Mouse (Mus musculus): Measurements from ENCODE around the gene Tpd52l1.

Tpd52l1 gene

GRCm38 (mm10) chr10:31346401-31346800, 99.4 kb downstream of the Tpd52l1 start:
- DNase-seq (ENCODE audit: low read depth): no peak

- no peak for DNase-seq (ENCODE audit: low read depth)
These were observed 109.3 kb downstream of the Tpd52l1 start for GRCm38 (mm10) chr10:31336432-31336831.

- no peak for DNase-seq (ENCODE audit: low read depth)
These were observed 114.5 kb downstream of the Tpd52l1 start for GRCm38 (mm10) chr10:31331225-31331775.

- no peak for DNase-seq (ENCODE audit: low read depth)
These were observed 115.3 kb downstream of the Tpd52l1 start for GRCm38 (mm10) chr10:31330286-31330962.

- DNase-seq (ENCODE audit: low read depth): no peak
These were observed 116.3 kb downstream of the Tpd52l1 start for GRCm38 (mm10) chr10:31329436-31329835.

GRCm38 (mm10) chr10:31318491-31318890, 127.3 kb downstream of the Tpd52l1 start:
- DNase-seq (ENCODE audit: low read depth): no peak

- peak; percentile 91 for DNase-seq (ENCODE audit: low read depth)
These were observed 132.6 kb downstream of the Tpd52l1 start, which contains the start of gene Hddc2 for GRCm38 (mm10) chr10:31312865-31313848. Hddc2 (plus strand) TSS chr10:31313383.

- DNase-seq (ENCODE audit: low read depth): no peak
These were observed 138.6 kb downstream of the Tpd52l1 start for GRCm38 (mm10) chr10:31307024-31307598.

GRCm38 (mm10) chr10:31303446-31303845, 142.3 kb downstream of the Tpd52l1 start:
- DNase-seq (ENCODE audit: low read depth): no peak

GRCm38 (mm10) chr10:31300292-31300691, 145.5 kb downstream of the Tpd52l1 start:
- no peak for DNase-seq (ENCODE audit: low read depth)

GRCm38 (mm10) chr10:31298921-31299574, 146.7 kb downstream of the Tpd52l1 start:
- DNase-seq (ENCODE audit: low read depth): peak; percentile 77

- DNase-seq (ENCODE audit: low read depth): no peak
These were observed 147.5 kb downstream of the Tpd52l1 start for GRCm38 (mm10) chr10:31298263-31298662.

- no peak for DNase-seq (ENCODE audit: low read depth)
These were observed 148.7 kb downstream of the Tpd52l1 start for GRCm38 (mm10) chr10:31297106-31297505.

GRCm38 (mm10) chr10:31296458-31296857, 149.3 kb downstream of the Tpd52l1 start:
- DNase-seq (ENCODE audit: low read depth): no peak

GRCm38 (mm10) chr10:31295705-31296104, 150.1 kb downstream of the Tpd52l1 start:
- DNase-seq (ENCODE audit: low read depth): no peak

- no peak for DNase-seq (ENCODE audit: low read depth)
These were observed 156.9 kb downstream of the Tpd52l1 start for GRCm38 (mm10) chr10:31288697-31289390.

GRCm38 (mm10) chr10:31287787-31288186, 158.0 kb downstream of the Tpd52l1 start:
- DNase-seq (ENCODE audit: low read depth): no peak

Data from induced T-regulatory cell, adult 2 months (primary cell).